Mouse (Mus musculus): ENCODE data around the gene Zfand3. TPM values are rescaled to one million over a fixed set of nuclear protein-coding genes. Genes with fewer than 3 reads are reported as not detected.

The Zfand3 gene
- polyA plus RNA-seq, 1 experiment from 2014 or later = 58.4 TPM

DNA sequence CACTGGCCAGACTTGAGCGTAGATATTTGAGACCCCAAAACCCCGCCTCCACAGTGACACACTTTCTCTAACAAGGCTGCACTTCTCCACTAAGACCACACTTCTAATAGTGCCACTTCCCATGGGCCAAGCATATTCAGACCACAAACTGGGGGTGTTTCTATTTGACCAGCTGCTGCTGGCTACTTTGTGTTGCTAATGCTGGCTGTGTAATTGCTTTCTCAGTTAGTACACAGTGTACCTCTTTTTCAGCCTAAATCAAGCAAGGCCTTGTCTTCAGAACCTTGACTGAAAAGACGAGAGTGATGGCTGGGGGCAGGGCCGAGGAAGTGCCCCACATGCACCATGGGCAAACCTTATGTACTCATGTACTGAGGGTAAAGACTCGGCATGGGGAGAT lies 111.7 kb downstream of the Zfand3 start:
- Histone ChIP-seq H3K4me2 (ENCODE audit: low read length) (no peak overlapping the region), H3K4me3 (replicated peaks; ENCODE audit: low read length) (no peak overlapping the region), H3K4me1 (replicated peaks; ENCODE audit: control insufficient read depth, insufficient read depth, low read length) (peaks cover 13% of the 10 kb centered on the region), H3K27me3 (replicated peaks; ENCODE audit: control insufficient read depth, insufficient read depth, low read length) (no peaks in the 10 kb centered on the region), H3K9me3 (ENCODE audit: control insufficient read depth, low read length) (no peaks in the 10 kb centered on the region), H3K9ac (replicated peaks; ENCODE audit: low read depth, low read length) (no peak overlapping the region), H3K36me3 (ENCODE audit: control insufficient read depth, insufficient read depth) (no peaks in the 10 kb centered on the region), H3K27ac (ENCODE audit: low read length) (no peak overlapping the region)
- 52% methylated on average over 5 of the region's 5 CpGs for WGBS
- peak; percentile 65 for ATAC-seq

DNA sequence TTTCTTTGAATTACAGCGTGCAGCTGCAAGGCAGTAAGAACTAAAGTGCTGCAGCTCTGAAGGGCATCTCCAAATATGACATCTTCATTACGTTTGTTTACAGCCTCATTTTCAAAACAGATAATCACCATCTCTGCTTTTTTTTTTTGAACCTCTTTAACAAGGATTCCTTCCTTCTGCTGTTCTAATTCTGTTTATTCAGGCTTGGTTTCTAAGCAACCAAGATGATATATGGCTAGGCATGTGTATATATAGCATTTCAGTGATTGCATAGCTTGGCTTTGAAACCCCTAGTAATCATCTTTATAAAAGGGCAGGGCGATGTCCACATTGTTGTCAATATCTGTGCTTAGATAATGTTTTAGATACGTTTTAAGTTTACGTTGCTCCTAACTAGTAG lies 113.5 kb downstream of the Zfand3 start:
- H3K9ac ChIP-seq (replicated peaks; ENCODE audit: low read depth, low read length) = no peak overlapping the region
- ATAC-seq = no peak
- no peak overlapping the region for H3K4me2 ChIP-seq (ENCODE audit: low read length)
- 73% methylated on average over 5 of the region's 5 CpGs for WGBS
- no peak overlapping the region; the same call in 1 of the 2 replicates for H3K27ac ChIP-seq (ENCODE audit: low read length)
- no peaks in the 10 kb centered on the region for H3K9me3 ChIP-seq (ENCODE audit: control insufficient read depth, low read length)
- peaks cover 8% of the 10 kb centered on the region for H3K4me1 ChIP-seq (replicated peaks; ENCODE audit: control insufficient read depth, insufficient read depth, low read length)
- H3K27me3 ChIP-seq (replicated peaks; ENCODE audit: control insufficient read depth, insufficient read depth, low read length) = no peaks in the 10 kb centered on the region
- no peaks in the 10 kb centered on the region for H3K36me3 ChIP-seq (ENCODE audit: control insufficient read depth, insufficient read depth)
- H3K4me3 ChIP-seq (replicated peaks; ENCODE audit: low read length) = no peak overlapping the region

DNA sequence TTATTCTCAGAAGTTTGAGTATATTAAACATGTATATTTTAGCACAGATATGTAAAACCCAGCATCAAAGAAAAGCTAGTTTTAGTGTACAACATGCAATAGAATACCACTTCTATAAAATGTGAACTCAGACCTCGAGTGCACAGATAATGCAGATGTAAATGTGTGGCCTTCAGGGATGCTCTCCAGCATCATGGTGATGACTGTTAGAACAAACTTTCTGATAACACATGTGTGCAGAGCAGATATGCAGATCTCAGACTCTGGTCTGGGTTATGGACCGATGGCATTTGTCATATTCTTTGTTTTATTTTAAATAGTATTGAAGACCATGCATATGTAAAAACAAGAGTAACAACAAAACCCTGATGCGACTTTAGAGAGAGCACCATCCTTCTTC lies 117.7 kb downstream of the Zfand3 start:
- Histone ChIP-seq H3K27me3 (replicated peaks; ENCODE audit: control insufficient read depth, insufficient read depth, low read length) (no peaks in the 10 kb centered on the region), H3K9me3 (ENCODE audit: control insufficient read depth, low read length) (no peaks in the 10 kb centered on the region), H3K4me3 (replicated peaks; ENCODE audit: low read length) (no peak overlapping the region), H3K4me1 (replicated peaks; ENCODE audit: control insufficient read depth, insufficient read depth, low read length) (peaks cover 3% of the 10 kb centered on the region; the same call in 1 of the 2 replicates), H3K9ac (replicated peaks; ENCODE audit: low read depth, low read length) (no peak overlapping the region), H3K36me3 (ENCODE audit: control insufficient read depth, insufficient read depth) (no peaks in the 10 kb centered on the region), H3K27ac (ENCODE audit: low read length) (no peak overlapping the region), H3K4me2 (ENCODE audit: low read length) (no peak overlapping the region)
- WGBS = 95% methylated on average over 3 of the region's 3 CpGs
- ATAC-seq = no peak

DNA sequence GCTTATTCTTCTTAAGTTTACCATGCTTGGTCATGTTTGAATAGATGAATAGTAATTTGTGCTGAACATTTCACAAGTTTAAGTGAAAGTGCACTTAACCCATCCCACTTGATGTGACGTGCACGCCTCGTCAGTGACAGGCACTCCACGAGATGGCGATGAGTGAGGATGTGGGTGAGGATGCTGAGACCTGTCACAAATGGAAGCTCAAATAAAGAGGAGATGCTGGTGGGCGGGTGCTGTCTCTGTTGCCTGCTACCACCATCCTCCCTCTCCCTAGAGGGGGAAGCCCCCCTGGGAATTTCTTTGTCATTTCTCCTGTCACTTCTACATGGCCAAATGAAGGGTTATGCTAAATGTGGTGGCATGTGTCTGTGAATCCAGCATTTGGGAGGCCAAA lies 123.9 kb downstream of the Zfand3 start:
- H3K4me2 ChIP-seq (ENCODE audit: low read length) = no peak overlapping the region
- no peaks in the 10 kb centered on the region for H3K36me3 ChIP-seq (ENCODE audit: control insufficient read depth, insufficient read depth)
- H3K27ac ChIP-seq (ENCODE audit: low read length) = peak overlapping the region; percentile 35; the same call in 1 of the 2 replicates
- H3K27me3 ChIP-seq (replicated peaks; ENCODE audit: control insufficient read depth, insufficient read depth, low read length) = no peaks in the 10 kb centered on the region
- no peaks in the 10 kb centered on the region for H3K9me3 ChIP-seq (ENCODE audit: control insufficient read depth, low read length)
- H3K4me3 ChIP-seq (replicated peaks; ENCODE audit: low read length) = no peak overlapping the region
- H3K9ac ChIP-seq (replicated peaks; ENCODE audit: low read depth, low read length) = no peak overlapping the region
- ATAC-seq = peak; percentile 67
- 58% methylated on average over 6 of the region's 6 CpGs for WGBS
- peaks cover 27% of the 10 kb centered on the region for H3K4me1 ChIP-seq (replicated peaks; ENCODE audit: control insufficient read depth, insufficient read depth, low read length)

DNA sequence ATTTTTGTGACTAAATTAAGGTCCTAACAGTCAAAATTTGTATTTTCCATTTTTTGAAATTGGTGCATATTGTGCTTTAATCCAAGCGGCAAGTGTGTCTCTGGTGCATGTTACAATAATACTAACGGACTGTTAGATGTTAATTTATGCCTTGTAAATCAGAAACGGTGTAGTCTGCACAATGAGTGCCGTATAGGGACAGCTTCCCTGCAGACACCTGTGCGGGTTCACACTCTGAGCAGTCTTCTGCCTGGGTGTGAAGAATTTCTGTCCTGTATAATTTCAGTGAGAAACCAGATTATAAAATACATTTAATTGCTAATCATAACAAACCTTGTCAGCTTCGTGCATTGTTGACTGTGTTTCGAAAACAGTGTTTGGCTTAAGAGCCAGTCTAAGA lies 124.7 kb downstream of the Zfand3 start:
- Histone ChIP-seq H3K4me2 (ENCODE audit: low read length) (no peak overlapping the region), H3K36me3 (ENCODE audit: control insufficient read depth, insufficient read depth) (no peaks in the 10 kb centered on the region), H3K4me3 (replicated peaks; ENCODE audit: low read length) (no peak overlapping the region), H3K9me3 (ENCODE audit: control insufficient read depth, low read length) (no peaks in the 10 kb centered on the region), H3K4me1 (replicated peaks; ENCODE audit: control insufficient read depth, insufficient read depth, low read length) (peaks cover 27% of the 10 kb centered on the region), H3K9ac (replicated peaks; ENCODE audit: low read depth, low read length) (no peak overlapping the region), H3K27me3 (replicated peaks; ENCODE audit: control insufficient read depth, insufficient read depth, low read length) (no peaks in the 10 kb centered on the region), H3K27ac (ENCODE audit: low read length) (no peak overlapping the region)
- ATAC-seq = peak; percentile 73; the same call in 1 of the 2 replicates
- WGBS = 35% methylated on average over 7 of the region's 7 CpGs

DNA sequence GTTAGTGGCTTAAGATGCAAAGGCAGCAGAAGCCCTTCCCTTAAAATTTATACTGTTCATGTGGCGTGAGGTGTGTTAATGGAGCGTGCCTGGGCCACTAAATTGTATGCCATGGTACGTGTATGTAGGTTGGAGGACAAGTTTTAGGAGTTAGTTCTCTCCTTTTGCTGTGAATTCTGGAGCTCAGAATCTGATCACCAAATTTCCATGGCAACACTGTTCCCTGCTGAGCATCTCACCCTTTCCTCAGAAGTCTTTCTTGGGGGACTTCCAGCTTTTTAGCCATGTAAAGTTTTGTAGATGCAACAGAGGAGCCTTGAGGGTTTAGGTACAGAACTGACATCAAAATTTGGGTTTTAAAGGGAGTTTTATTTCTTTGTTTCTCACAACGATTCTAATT lies 125.8 kb downstream of the Zfand3 start:
- 71% methylated on average over 4 of the region's 4 CpGs for WGBS
- no peaks in the 10 kb centered on the region for H3K36me3 ChIP-seq (ENCODE audit: control insufficient read depth, insufficient read depth)
- no peak overlapping the region for H3K4me3 ChIP-seq (replicated peaks; ENCODE audit: low read length)
- ATAC-seq = no peak
- no peak overlapping the region for H3K4me2 ChIP-seq (ENCODE audit: low read length)
- H3K9me3 ChIP-seq (ENCODE audit: control insufficient read depth, low read length) = no peaks in the 10 kb centered on the region
- H3K27ac ChIP-seq (ENCODE audit: low read length) = no peak overlapping the region
- peaks cover 30% of the 10 kb centered on the region for H3K4me1 ChIP-seq (replicated peaks; ENCODE audit: control insufficient read depth, insufficient read depth, low read length)
- H3K27me3 ChIP-seq (replicated peaks; ENCODE audit: control insufficient read depth, insufficient read depth, low read length) = no peaks in the 10 kb centered on the region
- no peak overlapping the region for H3K9ac ChIP-seq (replicated peaks; ENCODE audit: low read depth, low read length)

DNA sequence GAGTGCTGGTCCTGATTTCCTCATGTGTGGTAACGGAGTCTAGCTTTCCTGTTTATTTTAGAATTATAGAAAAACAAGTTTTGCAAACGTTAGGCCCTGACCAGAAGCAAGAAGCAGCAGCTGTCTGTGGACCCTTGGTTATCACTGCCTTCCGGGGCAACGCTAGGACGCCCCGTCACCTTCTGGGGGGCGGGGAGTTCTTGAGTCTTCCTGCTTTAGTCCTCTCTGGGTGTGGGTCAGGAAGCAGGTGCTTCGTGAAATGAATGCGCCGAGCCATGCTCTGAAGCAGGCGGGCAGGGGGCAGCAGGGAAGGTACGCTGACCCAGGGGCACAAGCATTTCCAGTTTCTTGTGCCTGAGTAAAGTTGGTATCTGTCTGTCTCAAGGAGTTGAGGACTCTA lies 129.1 kb downstream of the Zfand3 start:
- Histone ChIP-seq H3K9ac (replicated peaks; ENCODE audit: low read depth, low read length) (no peak overlapping the region), H3K27ac (ENCODE audit: low read length) (no peak overlapping the region), H3K9me3 (ENCODE audit: control insufficient read depth, low read length) (no peaks in the 10 kb centered on the region), H3K4me1 (replicated peaks; ENCODE audit: control insufficient read depth, insufficient read depth, low read length) (peaks cover 23% of the 10 kb centered on the region), H3K4me2 (ENCODE audit: low read length) (no peak overlapping the region), H3K36me3 (ENCODE audit: control insufficient read depth, insufficient read depth) (0 out of 2 replicates have a peak, but pooled peaks cover 2% of the 10 kb centered on the region), H3K27me3 (replicated peaks; ENCODE audit: control insufficient read depth, insufficient read depth, low read length) (no peaks in the 10 kb centered on the region), H3K4me3 (replicated peaks; ENCODE audit: low read length) (no peak overlapping the region)
- ATAC-seq = no peak
- WGBS = 89% methylated on average over 12 of the region's 12 CpGs

DNA sequence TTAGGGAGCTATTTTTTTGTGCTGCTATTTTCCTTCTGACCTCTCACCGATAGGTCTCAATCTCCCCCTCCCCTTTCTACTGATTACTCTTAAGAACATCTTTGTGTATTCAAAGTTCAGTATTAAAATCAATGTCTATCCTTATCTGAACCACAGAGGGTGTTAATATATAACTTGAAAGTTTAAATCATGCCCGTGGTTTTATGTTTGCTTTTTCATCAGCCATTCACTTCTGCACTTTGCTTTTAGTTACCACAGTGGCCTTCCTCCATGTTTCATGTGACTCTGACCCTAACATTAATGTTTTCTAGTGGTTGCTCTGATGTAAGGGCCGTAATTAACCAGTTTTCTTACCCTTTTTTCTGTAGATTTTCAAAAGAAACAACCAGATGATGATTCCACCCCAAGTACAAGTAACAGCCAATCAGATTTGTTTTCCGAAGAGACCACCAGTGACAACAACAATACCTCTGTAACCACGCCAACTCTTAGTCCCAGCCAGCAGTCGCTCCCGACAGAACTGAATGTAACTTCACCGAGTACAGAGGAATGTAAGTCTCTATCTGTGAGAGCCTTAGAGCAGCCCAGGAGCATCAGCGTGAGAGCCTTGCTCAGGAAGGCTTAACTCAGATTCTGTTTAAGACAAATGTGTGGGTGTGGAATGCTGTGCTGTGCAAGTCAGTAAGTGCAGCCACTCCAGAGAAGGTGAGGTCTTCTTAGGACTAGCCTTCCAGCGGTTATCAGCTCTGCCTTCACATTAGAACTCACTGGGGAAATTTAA lies 130.6 kb downstream of the Zfand3 start:
- Histone ChIP-seq H3K4me3 (replicated peaks; ENCODE audit: low read length) (no peak overlapping the region), H3K9me3 (ENCODE audit: control insufficient read depth, low read length) (no peaks in the 10 kb centered on the region), H3K4me2 (ENCODE audit: low read length) (no peak overlapping the region), H3K36me3 (ENCODE audit: control insufficient read depth, insufficient read depth) (0 out of 2 replicates have a peak, but pooled peaks cover 2% of the 10 kb centered on the region), H3K4me1 (replicated peaks; ENCODE audit: control insufficient read depth, insufficient read depth, low read length) (peaks cover 14% of the 10 kb centered on the region), H3K27ac (ENCODE audit: low read length) (no peak overlapping the region), H3K27me3 (replicated peaks; ENCODE audit: control insufficient read depth, insufficient read depth, low read length) (no peaks in the 10 kb centered on the region), H3K9ac (replicated peaks; ENCODE audit: low read depth, low read length) (no peak overlapping the region)
- no peak for ATAC-seq
- 59% methylated on average over 10 of the region's 10 CpGs for WGBS

DNA sequence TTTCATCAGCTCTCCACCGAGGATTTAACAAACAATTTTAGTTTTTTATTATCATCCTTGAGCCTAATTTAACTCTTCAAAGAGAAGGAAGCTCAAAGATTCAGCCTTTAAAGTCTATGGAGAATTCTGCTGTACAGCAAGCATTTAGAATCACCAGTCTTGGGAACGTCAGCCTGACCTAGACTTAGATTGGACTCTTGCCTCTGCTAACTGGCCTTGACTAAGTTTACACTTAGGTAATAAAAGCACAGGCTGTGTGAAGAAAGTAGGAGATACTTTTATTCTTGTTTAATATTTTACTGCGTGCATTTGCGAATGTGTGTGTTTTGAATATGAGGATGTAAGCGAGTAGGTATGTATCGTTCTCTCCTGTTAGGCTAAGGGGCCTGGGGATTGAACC lies 131.4 kb downstream of the Zfand3 start:
- WGBS = 94% methylated on average over 6 of the region's 6 CpGs
- Histone ChIP-seq H3K4me2 (ENCODE audit: low read length) (no peak overlapping the region), H3K27me3 (replicated peaks; ENCODE audit: control insufficient read depth, insufficient read depth, low read length) (no peaks in the 10 kb centered on the region), H3K9ac (replicated peaks; ENCODE audit: low read depth, low read length) (no peak overlapping the region), H3K9me3 (ENCODE audit: control insufficient read depth, low read length) (no peaks in the 10 kb centered on the region), H3K27ac (ENCODE audit: low read length) (no peak overlapping the region), H3K4me3 (replicated peaks; ENCODE audit: low read length) (no peak overlapping the region), H3K4me1 (replicated peaks; ENCODE audit: control insufficient read depth, insufficient read depth, low read length) (peaks cover 7% of the 10 kb centered on the region), H3K36me3 (ENCODE audit: control insufficient read depth, insufficient read depth) (0 out of 2 replicates have a peak, but pooled peaks cover 2% of the 10 kb centered on the region)
- ATAC-seq = no peak
